Mouse (Mus musculus) kidney, postnatal 36 days (tissue): ENCODE measurements around the gene Sez6l.

Experiments
- DNase-seq, 2 experiments: peaks; one replicate each; pipeline ENCODE4 v3.0.0; 2021 to 2022; ENCODE audit warnings: mixed read lengths in 2 of 2

Sez6l gene

DNA sequence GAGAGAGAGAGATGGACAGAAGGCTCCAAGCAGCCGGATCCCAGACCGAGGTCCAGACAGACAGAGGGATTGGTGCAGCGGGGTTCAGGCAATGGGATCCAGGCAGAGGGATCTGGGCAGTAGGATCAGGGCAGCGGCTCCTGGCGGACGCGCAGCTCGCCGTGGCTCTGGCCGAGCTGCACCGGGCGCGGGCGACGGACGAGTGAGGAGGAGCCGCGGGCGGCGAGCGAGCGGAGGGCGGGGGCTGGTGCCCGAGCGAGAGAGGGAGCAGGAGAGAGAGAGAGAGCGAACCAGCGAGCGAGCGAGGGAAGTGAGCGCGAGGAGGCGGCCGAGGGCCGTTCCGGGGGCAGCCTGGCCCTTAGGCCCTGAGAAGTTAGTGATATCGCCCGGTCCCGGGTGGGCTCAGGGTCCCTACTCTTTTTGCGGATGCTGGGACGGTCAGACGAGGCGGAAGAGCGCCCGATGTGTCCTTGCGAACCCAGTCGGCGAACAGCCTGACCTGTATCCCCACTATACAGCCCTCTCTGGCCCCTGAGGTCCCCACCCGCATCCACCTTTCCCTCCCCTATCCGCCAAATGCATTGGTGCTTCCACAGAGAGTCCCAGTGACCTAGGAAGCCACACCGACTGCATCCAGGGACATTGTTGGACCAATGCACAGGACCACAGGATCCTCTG, at the start of gene Sez6l:
TSS of gene Sez6l (minus strand) at position 193 of the 678 bp plus-strand sequence.
- peak; percentile 0 to 20 for DNase-seq

DNA sequence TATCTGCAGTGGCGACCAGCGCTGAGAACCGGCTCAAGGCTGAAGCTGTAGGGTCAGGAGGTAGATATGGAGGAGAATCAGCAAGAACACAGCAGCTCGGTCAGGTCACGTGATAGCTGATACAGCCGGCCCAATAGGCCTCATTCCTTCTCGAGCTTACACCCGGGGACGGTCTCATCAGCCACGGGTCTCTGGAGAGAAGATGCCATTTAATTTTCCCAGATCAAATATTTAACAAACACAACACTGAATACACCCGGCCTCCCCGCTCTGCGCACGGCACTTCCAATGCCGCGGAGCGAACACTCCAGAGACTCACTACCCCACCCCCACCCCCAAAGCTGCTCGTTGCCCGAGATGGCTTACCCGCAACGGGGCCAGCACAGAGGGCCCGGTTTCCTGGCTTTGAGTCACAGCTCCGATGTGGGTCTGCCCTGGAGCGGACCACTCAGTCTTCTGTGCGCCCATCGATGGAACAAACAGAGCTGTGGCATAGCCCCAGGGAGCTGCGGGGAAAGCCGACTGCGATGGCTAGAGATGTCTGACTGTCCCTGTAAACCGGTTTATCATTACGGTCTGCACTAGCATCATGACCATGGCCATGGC, 48.7 kb upstream of the Sez6l start:
- no peak for DNase-seq

DNA sequence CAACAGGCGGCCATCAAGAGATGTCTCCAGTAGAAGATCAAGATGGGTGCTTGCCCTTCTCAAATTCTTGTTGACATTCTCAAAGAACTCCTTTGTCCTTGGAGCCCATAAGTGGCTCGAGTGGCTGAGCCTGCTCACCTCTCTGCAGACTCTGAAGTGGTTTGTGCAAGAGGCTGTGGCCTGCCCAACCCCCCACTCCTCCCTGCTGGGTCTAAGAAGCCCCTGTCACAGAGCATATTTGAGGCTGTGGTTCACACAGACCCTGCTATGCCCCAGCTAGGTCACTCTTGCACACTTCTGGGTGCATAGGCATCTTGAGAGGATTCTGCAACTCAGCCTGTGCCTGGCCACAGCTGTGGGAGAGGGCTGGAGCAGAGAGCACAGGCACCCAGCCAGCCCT, 46.0 kb upstream of the Sez6l start:
- no peak for DNase-seq

DNA sequence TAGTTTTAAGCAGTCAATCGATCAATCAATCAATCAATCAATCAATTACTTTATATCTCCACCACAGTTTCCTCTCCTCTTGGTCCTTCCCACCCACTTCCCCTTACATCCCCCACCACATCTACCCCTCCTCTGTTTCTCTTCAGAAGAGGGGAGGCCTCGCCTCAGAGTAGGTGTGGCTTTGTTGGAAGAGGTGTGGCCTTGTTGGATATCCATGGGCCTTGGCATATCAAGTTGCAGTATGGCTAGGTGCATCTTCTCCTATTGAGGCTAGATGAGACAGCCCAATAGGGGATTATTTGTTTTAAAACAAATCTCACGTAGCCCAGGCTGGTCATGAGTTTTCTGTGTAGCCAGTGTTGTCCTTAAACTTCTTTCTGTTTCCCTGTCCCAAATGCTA, 43.3 kb upstream of the Sez6l start:
- DNase-seq, result no peak

DNA sequence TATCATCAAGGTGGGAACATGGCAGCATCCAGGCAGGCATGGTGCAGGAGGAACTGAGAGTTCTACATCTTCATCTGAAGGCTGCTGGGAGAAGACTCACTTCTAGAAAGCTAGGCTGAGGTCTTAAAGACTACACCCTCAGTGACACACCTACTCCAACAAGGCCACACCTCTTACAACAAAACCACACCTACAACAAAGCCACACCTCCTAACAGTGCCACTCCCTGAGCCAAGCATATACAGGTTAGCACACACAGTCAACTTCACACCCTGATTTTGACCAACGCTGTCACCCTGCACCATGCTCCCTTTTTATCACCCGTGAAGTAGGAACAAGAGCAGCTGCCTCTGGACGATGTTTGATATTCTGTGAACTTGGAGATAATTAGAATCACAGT, 42.4 kb upstream of the Sez6l start:
- no peak for DNase-seq

DNA sequence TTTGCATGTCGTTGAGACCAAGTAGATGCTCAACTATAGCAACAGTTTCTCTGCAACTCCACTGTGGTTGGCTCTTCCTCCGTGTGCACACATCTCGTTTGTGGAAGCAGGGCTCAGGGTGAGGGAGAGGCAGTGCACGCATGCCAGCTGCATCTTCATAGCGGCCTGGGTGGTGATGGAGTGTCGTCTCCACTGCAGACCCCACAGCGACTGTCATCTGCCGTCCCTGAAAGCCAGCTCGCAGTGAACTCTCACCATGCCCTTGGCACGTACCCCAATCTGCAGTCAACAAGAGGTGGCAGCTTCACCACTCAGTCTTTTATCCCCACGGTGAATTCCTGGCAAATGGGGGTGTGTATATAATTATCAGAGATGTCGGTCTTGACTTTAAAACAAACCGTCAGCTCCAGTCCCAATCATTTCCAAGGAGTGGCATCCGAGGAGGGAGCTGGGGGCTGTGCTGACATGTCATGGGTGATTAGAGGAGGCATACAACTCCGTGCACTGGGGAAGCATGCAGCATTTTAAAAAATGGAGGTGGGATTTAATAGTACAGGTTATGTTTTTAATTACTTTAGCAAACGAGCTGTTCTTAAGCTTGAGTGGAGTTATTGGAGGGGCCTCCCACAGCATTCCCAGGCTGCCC, 40.7 kb upstream of the Sez6l start:
- DNase-seq, result no peak

DNA sequence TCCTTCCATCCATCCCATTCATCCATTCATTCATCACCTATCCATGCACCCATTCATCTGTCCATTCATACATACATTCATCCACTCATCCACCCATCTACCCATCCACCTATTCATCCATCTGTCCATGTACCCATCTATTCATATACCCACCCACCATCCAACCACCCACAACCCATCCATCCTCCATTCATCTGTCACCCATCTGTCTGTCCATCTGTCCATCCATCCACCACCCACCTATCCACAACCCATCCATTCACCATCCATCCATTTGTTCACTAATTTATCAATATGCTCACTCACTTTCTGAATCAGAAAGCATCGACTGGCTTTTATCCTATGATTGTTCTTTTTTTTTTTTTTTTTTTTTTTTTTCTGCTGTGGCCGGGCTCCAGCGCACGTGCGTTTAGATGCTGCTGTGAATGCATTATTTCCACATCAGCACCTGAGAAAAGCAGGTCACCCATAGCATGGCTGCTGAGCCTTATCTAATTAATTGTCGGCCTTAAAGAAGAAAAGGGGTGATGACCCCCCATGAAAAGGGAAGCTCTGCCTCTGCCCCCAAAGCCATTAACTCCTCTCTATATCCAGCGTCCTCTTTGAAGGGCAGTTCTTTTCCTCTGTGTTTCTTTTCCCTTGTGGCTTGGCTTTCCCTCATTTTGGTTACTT, 39.1 kb upstream of the Sez6l start:
- no peak for DNase-seq

DNA sequence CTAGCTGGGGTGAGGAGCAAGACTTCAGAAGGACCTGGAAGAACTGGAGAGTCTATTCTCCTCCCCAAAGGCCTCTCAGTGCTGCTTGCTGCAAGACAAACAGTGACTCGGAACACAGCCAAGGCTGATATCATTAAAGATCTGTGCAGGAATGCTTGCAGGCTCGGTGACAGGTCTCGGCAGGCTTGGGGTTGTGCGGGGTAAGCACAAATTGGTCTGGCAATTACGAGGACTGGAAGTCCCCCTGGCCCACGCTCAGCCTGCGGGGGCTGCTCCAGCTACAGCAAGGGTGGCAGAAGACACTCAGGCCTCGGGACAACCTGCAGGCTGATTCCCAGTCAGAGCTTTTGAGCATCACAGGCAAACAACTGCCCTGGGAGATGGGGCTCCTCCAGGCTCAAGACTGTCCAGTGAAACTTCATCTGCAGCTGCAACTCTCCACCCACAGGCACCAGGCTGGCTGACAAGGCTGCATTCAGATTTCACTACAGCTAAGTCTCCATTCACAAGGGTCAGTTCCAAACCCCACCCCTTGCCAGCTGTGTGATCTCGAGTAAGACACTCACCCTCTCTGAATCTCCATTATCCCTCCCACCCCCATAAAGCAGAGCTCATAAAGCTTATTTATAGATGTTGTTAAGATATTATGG, 31.0 kb upstream of the Sez6l start:
- peak; percentile 19 to 21 for DNase-seq

DNA sequence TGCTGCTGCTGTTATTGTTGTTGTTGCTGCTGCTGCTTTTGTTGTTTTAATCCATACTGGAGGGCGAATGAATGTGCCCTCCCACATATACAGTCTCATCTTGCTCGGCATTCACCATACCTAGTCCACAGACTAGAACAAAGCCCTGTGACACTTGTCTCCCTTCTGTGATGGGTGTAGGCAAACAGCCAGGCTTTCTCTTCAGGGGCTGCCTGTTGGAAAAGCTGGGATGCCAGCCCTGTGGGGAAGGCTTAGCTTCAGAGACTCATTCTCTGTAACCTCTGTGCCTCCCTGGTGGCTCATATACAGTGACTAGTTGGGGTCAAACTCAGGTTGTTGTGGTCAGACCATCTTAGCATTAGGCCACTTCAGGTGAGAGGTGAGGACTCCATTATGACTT, 30.1 kb upstream of the Sez6l start:
- DNase-seq, result no peak

DNA sequence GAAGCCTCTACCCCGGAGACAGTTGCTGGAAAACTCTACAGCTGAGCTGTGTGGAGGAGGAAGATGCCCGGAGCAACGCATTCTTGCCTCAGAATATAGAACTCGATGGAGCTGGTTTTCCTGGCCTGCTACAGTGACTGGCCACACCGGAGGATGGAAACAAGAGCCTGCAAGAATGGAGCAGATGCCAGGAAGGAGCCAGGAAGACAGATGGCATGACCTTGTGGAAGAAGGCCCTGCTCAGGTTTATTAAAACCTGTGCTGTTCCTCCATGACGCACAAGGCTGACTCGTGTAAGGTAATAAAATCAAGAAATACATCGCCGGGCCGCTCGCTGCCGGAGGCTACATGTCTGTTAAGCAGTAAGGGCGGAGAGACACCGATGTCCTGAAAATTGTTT, 28.4 kb upstream of the Sez6l start:
- DNase-seq, result no peak

DNA sequence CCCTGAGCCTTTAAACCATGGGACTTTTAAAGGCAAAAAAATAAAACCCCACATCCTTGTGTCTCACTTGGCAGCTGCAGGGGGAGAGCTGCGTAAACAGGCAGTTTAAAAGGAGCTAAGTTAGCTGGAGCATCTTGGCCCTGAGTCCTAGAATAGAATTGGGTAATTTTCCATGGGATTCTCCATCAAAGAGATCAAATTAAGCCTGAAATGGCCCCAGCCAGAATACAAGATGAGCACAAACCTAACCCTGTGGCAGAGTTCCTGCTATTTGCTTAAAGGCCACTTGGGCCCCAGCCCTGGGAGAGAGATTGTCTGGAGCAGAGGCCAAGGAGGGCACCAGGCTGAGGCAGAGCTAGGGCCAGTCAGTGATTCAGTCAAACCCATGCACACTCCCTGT, 27.3 kb upstream of the Sez6l start:
- peak in 1 of 2 experiments; percentile 1 for DNase-seq

DNA sequence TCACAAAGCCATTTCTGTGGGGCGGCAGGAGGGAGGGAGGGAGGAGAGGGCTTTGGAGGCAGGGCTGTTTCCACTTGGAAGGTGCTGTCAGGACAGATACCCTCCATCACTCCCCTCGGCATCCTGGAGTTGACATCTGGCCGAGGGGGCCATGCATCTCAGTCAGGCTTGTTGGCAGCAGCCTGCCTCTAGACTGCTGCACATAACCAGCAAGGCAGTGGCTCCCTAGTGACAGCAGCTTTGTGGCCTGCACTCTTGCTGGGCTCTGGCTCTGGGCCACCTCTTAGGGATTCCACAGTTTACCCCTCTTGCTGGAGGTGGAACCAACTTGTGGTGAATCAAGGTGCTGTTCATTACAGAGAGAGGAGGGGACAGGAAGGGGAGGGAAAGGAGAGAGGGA, 26.6 kb upstream of the Sez6l start:
- no peak for DNase-seq

DNA sequence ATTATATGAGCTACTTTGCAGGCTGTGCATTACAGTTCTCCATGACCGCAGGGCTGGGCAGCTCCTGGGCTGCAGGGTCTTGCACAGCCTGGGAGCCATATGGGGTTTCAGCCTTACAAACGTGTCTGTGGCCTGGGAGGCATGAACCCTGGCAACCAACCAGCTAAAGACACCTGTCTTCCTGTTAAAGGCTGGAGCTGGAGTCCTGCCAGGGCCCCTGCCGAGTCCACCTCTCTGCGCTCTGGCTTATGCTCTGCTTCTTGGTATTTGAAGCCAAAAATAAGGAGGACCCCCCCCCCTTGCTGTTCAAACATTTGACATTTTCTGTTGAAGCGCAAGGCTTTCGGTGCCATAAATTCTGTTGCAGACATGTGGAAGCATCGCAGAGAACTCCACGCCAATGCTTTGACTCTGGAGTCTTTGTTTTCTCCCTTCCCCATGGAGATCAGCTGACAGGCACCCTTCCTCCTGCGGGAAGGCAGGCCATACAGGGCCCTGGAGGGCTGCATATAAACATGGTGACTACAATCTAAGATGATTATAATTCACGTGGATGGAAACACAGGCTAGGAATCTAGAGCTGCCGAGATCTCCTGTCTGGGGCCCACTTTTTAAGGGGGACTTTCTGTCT, 23.4 kb upstream of the Sez6l start:
- DNase-seq, result no peak

DNA sequence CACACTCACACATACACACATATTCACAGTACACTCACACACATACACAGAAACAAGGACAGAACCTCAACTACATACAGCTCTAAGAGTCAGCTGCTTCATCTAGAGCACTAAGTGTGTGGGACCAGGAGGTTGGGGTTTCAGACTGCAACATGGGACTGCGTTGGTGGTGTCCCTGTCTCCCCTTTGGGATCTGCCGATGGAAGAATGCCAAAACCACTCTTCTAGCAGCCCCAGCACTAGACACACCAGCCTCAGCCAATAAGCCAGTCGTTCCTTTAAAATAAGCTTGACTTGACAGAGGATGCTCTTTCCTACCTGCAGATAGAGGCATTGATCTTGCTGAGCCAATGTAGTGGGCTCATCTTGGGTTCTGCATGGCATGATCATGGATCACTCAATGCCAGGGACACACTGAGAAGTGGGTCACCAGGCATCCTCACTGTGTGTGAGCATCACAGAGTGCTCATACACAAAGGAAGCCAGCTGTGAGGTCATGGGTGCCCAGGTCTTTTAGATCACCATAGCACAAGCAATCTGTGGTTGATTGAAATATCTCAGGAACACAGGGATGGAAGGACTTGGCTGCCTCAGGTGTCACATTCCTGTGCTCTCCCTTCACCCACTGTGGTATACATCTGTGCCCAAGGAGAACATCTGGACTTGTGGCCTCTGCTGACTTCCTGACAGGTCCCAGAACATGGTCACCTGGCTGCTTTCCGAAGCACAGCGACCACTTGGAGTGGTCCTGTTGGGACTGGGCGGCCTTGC, 22.7 kb upstream of the Sez6l start:
- no peak for DNase-seq

DNA sequence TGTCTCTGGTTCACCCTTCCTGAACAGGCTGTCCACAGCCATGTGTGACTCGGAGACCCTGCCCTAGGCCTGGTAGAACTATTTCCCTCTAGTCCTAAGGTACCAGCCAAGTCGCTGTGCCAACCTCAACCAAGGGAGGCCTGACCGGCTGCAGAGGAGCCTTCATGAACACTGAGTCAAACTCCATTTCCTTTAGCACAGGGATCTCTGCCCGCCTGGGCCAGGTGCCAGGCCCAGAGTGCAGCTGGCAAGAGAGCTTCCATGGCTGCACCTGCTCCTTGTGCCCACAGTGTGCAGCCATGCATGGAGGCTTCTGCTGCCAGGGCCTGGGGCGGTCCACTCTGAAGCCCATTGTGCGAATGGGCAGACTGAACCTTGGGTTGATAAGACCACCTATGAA, 20.9 kb upstream of the Sez6l start:
- DNase-seq, result peak; percentile 85 to 90

DNA sequence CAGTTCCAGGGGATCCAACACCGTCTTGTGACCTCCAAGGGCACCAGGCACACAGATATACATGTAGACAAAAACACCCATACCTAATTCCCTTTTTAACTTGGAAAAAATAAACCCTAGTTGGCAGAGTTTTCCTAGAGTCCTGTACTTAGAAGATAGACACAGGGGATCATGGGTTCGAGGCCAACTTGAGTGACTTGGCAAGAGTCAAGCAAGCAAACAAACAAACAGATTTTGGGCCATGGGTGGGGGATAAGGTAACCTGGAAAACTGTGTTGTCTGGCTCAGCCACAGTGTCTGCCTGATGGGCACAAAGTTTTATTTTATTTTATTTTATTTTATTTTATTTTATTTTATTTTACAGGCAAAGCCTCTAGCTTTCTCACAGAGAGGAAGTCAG, 20.3 kb upstream of the Sez6l start:
- no peak for DNase-seq

DNA sequence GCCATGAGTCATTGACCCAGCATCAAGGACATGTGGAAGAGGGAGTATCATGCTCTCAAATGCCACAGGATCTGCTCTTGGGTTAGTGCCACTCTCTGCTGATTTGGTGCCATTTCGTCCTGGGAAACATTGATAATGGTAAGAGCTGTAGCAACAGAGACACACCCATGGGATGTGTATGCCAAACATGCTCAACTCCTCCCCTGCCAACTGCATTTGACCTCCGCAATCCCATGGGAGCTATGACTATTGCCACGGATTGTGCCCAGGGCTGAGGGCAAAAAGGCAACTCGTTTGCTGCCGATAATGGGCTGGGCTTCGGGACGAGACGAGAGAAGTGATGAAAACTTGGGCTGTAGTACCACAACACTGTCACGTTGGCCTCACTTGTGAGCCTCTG, 19.7 kb upstream of the Sez6l start:
- DNase-seq, result no peak

DNA sequence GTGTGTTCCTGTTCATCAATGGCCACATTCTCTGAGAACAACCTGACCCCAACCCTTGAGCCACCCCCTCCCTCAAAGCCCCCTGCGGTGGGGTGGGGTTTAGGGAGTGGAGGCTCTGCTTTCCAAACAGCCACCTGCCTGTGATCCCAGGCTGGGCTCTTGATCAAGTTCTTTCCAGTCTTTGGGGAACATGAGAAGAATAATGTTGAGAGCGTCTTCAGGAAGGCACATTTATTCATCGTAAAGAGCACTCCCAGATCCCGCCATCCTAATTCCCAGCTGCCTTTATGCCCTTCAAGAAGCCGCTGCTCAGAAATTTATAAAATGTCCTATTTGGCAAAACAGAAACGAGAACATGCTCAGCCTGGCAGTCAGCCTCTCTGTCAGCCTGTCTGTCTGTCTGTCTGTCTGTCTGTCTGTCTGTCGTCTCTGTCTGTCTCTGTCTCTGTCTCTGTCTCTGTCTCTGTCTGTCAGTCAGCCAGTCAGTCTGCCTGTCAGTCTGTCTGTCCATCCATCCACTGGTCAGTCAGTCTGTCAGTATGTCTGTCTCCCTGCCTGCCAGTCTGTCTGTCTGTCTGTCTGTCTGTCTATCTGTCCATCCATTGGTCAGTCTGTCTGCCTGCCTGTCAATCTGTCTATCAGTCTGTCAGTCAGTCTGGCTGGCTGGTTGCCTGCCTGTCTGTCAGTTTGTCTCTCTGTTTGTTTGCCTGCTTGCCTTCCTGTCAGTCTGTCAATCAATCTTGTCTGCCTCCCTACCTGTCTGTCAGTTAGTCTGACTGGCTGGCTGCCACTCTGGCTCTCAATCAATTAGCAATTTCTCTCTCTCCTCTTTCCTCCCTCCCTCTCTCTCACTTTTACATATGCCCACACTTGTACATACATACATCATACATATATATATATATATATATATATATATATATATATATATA, 19.0 kb upstream of the Sez6l start:
- no peak for DNase-seq

DNA sequence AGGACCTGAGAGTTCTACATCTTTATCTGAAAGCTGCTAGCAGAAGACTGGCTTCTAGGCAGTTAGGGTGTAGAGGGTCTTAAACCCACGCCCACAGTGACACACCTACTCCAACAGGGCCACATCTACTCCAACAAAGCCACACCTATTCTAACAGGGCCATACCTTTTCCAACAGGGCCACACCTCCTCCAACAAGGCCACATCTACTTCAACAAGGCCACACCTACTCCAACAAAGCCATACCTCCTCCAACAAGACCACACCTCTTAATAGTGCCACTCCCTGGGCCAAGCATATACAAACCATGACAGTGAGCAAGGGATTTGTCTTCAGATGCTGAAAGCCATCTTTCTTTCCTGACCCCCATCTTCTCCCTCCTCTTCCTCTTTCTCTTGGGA, 14.7 kb upstream of the Sez6l start:
- DNase-seq, result no peak

DNA sequence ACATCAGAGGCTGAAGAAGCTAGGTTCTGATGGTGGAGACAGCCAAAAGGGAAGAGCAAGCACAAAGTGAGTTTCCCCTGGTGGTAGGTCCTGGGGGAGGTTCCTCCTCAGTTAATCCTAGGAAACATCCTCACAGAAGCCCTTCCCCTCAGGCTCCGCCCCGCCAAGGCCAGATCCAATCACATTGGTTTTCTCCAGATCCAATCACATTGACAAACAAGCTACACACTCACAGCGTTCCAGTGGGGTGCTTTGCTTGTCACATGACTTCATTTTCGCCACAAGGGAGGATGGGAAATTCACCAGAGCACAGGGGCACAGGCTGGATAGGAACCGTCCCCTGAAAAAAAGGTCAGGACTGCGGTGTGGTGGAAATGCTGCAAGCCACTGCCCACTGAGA, 9.1 kb upstream of the Sez6l start:
- no peak for DNase-seq
